Mouse (Mus musculus) common myeloid progenitor, adult 5-6 weeks (primary cell): ENCODE results near the gene Ets1. TPM values are rescaled to one million over a fixed set of nuclear protein-coding genes. Genes with fewer than 3 reads are reported as not detected.
A peak's percentile ranks its signal among the peaks of the same experiment; 100 is the strongest.

Experiments used
- ATAC-seq: replicated peaks from 2 replicates; pipeline ENCODE4 v1.8.0; 2016; ENCODE audit warnings: low read depth, mild to moderate bottlenecking, moderate TSS enrichment, inconsistent platforms; ENCODE audit not compliant: poor library complexity, severe bottlenecking
- total RNA-seq: library from RNA; stranded (forward); fragments of 200-1000, 187-1606 nt; gene quantifications from 2 replicates; pipeline ENCODE4 v1.2.3, GENCODE M21; 2017

Ets1 gene
- total RNA-seq, 1 experiment from 2014 or later, result 8.4 TPM

GRCm38 (mm10) chr9:32748552-32748951, 112.5 kb downstream of the Ets1 start:
- ATAC-seq, result no peak

GRCm38 (mm10) chr9:32749721-32750480, 113.9 kb downstream of the Ets1 start:
- no peak for ATAC-seq

- no peak for ATAC-seq
Measured at GRCm38 (mm10) chr9:32752602-32753001, 116.6 kb downstream of the Ets1 start.

DNA sequence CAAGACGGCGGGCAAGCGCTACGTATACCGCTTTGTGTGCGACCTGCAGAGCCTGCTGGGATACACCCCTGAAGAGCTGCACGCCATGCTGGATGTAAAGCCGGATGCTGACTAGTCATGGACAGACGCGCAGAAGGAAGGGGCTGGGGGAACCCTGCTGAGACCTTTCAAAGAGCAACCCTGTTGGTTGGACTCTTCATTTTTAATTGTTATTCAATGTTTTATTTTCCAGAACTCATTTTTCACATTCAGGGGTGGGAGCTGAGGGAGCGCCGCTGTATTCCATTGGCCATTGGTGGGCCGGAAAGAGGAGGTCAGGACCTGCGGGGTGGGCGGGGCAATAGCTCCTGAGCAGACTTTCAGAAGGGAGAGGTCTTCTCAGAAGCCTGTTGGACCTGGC, 118.3 kb downstream of the Ets1 start:
- ATAC-seq, result no peak

- ATAC-seq, result no peak
Measured at GRCm38 (mm10) chr9:32756002-32756401, 120.0 kb downstream of the Ets1 start.

DNA sequence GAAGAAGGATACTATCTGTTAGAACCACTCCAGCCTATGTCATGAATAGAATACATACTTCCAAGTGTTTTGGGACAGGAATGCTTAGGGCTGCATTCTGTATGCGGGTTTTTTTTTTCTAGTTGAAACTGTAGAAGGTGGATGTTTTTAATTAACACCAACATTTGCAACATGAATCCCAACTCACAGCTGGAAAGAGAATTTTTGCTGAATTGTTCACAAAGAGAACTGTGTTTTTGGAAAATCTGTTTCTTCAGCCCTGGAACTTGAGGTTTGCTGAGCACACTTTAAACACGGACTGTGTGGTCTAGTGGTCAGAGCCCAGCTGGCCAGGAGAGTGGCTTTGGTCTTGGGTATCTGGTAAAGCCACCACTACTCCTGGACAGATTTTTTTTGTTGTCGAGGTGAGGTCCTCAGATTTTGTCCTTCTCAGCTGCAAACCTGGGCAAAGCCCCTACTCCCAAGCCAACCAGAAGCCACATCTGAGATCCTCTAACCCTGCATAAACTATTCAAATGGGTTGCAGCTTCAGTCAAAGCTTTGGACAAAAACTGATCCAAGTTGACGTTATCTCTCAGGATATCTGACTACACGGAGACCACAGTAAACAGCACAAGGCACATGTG, 122.4 kb downstream of the Ets1 start:
- no peak for ATAC-seq

GRCm38 (mm10) chr9:32760649-32761157, 124.7 kb downstream of the Ets1 start:
- ATAC-seq, result no peak

DNA sequence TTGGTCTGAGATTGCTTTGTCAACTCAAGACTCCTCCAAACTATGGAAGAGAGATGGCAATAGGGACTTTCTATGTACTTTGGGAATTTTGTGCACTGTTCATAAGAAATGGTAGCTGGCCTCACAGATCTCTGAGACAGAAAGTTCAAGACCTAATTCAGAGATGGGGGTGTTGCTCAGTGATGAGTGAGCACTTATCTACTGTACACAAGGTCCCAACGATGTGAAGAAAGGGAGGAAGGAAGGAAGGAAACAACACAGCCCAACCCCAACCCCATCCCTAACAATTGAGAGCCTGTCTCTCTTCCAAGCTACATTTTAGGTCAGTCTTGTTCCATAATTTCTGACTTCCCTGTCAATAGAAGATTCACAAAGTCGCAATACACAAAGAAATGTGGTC, 125.3 kb downstream of the Ets1 start:
- ATAC-seq, result no peak

DNA sequence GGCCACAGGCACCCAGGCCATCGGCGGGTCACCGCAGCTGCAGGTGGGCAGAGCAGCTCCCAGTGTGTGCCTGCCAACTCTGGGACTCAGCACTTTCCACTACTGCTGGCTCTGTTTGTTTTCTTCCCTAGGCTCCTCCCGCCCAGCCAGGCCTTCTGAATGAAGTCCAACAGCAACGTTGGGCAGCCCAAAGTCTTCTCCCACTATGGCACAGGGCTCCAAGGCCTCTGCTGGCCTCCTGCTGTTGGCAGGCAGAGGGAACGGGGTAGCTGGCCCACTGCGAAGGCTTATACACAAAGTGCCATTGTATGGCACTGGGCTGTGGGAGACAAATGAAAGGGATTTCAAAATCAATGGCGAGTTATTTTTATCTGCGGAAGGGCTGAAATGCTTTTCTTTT, 128.4 kb downstream of the Ets1 start:
- no peak for ATAC-seq

GRCm38 (mm10) chr9:32765123-32765522, 129.1 kb downstream of the Ets1 start:
- no peak for ATAC-seq

- no peak for ATAC-seq
Measured at GRCm38 (mm10) chr9:32778866-32779265, 142.8 kb downstream of the Ets1 start.

DNA sequence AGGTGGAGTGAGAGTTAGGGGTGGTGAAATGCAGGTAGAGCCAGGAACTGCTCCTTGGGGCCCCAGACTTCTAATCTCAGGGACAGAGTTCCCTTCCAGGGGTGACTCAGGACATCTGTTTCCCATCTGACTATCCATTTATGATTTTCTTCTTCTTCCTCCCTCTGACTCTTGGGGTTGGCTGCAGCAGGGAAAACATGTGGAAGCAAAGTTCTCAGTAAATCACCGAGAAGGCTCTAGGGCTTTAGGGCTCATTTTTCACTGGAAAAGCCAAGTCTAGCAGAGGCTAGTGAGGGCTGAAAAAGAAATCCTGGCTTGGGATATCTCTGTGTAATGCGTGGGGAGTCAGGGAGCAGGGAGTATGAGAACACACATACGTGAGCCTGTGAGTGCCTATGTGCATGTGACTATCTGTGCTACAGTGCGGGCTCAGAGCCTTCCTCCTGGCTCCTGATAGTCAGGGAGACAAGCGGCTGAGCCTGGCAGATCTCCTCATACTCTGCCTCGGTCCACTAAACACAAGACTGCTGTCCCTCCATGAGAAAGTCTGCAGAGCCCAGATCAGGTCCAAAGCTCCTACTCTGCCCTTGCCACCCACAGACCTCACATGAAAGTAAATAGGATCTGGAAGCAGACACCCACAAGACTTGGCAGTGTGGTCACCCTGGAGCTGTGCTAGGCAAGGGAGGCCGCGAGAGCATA, 146.5 kb downstream of the Ets1 start:
- no peak for ATAC-seq

- no peak for ATAC-seq
Measured at GRCm38 (mm10) chr9:32787091-32787490, 151.1 kb downstream of the Ets1 start.

GRCm38 (mm10) chr9:32787615-32788014, 151.6 kb downstream of the Ets1 start:
- no peak for ATAC-seq

DNA sequence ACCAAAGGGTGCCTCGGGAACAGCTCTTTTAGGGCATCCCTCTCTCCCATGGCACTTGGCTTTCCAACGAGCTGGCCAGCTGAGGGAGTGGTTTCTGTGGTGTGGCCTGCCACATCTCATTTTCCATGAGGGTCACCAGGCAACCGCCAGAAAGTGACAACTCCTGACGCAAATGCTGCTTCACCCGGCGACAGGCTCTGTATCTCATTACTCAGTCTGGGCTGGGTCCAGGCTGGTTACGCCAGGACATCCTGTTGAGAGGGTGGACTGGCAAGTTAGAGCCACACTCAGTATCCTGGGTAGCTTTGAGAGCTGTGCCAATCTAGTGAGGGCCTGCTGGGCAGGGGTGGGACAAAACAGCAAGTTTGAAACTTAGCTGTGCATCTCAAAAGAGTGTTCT, 153.3 kb downstream of the Ets1 start:
- ATAC-seq, result peak; percentile 78

GRCm38 (mm10) chr9:32791699-32792098, 155.7 kb downstream of the Ets1 start:
- ATAC-seq, result no peak

GRCm38 (mm10) chr9:32798171-32798570, 162.2 kb downstream of the Ets1 start:
- no peak for ATAC-seq

DNA sequence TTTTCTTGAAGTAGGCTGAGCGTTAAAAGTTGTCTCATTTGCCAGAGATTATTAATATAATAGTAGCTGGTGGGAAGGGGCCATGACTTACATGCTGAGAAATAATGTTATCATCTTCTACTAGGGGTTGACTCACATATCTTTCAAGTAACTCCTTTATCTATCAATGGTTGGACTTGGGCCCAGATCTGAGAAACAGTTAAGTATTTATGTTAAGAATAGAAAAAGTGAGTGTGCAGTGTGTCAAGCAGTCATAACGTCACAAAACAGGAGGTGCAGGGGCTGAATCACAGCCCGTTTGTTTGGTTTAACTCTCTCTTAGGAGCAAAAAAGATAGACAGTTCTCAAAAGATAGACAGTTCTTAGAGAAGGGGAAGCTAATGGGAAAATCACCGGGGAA, 170.1 kb downstream of the Ets1 start:
- ATAC-seq, result no peak
